Mouse (Mus musculus): ENCODE measurements around the gene Eps8l2. TPM values are rescaled to one million over a fixed set of nuclear protein-coding genes. Genes with fewer than 3 reads are reported as not detected.

The Eps8l2 gene
- total RNA-seq, 2 experiments from 2014 or later: 2.7 to 3.0 TPM

DNA sequence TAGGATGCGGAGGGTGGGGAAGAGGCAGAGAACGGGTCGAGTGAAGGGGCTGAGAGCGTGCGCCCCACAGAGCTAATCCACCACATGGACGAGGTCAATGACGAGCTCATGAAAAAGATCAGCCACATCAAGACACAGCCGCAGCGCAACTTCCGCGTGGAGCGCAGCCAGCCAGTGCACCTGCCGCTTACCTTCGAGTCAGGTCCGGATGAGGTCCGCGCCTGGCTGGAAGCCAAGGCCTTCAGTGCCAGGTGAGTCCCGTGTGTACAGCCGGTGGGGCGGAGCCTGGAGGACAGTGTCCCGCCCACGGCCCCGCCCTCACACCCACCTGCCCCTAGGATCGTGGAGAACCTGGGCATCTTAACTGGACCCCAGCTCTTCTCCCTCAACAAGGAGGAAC lies 22.8 kb downstream of the Eps8l2 start:
- DNase-seq: no peak
- intact Hi-C loops (cut with DNase I): loop anchor here (5.0 to 10.0 kb wide), 3 partner anchors 134 to 517 kb away; partner anchors contain the start of genes Odf3, Phrf1 and Scgb1c1

DNA sequence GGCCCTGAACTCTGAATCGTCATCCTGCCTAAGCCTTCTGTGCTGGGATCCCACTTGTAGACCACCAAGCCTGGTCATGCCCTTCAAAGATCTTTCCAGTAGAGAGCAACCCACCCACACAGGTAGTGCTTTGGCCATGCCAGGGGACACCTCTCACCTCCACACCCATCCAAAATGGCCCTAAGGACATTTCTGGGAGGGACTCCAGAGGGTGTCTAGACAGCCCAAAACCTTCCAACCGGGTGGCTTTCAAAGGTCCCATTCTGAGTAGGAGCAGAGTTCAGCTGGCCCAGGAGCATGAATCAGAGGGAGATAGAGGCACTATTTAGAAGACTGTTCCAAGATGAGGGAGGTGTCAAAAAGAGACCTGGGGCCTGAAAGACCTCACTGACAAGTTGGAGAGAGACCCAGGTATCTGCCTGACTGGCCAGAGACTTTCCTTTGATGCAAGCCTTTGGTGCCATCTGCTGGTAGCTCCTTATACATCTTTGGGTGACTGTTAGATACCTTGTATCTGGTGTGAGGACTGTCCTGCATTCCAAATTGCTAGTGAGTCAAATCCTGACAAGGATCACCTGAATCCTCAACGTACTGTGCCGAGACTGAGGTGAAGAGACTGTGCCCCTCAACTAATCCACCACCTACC lies 24.5 kb downstream of the Eps8l2 start:
- peak; percentile 66 to 82 for DNase-seq
- intact Hi-C loops (cut with DNase I): loop anchor here (2.0 to 10.0 kb wide), 4 partner anchors 98 to 518 kb away; partner anchors contain the start of genes Odf3, Phrf1 and Scgb1c1

DNA sequence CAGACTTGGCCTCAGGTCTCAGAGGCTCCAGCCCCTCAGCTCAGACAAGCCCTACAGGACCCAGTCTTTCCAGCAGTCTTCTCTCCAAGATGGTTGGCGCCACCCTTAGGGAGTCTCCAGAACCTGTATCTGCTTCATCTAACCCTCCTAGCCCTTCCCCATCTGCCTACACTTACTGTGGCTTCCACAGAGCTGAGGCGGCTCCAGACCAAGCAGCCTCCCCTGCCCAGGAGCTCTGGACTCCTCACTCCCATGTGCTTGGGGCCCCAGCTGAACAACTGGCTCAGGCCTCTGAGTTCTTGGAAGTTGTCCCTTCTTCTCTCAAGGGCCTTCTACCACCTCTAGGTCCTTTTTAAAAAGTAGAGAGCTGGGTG lies 25.1 kb downstream of the Eps8l2 start:
- intact Hi-C loops (cut with DNase I): loop anchor here (2.0 to 10.0 kb wide), 4 partner anchors 99 to 519 kb away; partner anchors contain the start of genes Odf3, Phrf1 and Scgb1c1
- DNase-seq: no peak

DNA sequence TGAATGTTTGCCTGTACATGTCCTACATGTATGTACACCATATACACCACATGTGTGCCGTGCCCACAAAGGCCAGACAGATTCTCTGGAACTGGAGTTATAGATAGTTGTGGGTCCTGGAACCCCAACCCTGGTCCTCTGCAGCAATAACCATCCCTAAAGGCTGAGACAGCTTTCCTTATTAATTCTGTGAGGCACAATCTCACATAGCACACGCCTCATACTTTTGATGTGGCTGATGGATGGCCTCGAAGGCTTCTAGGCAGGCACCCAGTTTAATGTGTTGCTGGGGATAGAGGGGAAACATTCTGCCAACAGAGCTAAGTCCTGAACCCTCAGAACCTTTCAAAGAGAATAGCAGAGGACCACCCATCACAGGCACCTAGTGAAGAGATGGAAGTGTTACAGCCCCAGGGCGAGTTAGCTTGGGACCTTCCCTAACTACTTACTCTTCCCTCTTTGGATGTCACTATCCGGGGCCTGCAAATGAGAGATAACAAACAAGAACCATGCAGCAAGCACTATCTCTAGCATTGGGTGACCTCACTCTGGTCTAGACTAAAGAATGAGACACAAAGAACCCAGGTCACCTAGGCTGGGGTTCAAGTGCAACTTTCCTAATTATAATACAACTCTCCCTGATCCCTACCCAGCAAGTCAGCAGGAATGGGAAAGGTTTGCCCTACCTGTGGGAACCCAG lies 25.8 kb downstream of the Eps8l2 start:
- no peak for DNase-seq
- intact Hi-C loops (cut with DNase I): loop anchor here (5.0 to 10.0 kb wide), 3 partner anchors 137 to 520 kb away; partner anchors contain the start of genes Odf3, Phrf1 and Scgb1c1

DNA sequence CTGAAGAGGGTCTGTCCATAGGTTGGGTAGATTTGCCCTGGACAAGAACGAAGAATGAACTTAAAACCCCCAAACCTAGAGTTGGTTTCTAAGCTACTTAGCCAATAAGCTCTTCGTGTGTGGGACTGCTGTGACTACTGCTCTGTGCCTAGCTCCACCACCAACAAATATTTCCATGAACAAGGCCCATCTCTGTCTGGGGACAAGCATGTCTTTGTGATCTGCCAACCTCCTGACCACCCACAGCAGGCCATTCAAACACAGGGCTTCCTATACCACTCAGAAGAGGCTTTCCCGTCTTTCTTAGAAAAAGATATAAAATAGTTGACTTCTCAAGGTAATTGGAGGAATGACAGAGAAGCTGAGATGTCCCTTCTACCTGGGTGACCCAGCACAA lies 26.4 kb downstream of the Eps8l2 start:
- no peak for DNase-seq
- intact Hi-C loops (cut with DNase I): loop anchor here (10.0 kb wide), 2 partner anchors 270 to 520 kb away; partner anchors contain the start of genes Odf3 and Scgb1c1

DNA sequence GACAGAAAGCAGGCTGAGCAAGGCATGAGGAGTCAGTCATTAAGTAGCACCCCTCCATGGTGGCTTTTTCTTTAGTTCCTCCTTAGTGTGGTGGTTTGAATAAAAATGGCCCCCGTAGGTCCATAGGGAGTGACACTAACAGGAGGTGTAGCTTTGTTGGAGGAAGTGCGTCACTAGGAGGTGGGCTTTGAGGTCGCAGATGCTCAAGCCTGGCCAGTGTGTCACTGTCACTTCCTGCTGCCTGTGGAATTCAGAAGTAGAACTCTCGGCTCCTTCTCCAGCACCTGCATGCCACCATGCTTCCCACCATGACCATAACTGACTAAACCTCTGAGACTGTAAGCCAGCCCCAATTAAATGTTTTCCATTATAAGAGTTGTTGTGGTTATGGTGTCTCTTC lies 28.7 kb downstream of the Eps8l2 start:
- DNase-seq: no peak
- intact Hi-C loops (cut with DNase I): loop anchor here (10.0 kb wide), 2 partner anchors 273 to 523 kb away; partner anchors contain the start of genes Odf3 and Scgb1c1

DNA sequence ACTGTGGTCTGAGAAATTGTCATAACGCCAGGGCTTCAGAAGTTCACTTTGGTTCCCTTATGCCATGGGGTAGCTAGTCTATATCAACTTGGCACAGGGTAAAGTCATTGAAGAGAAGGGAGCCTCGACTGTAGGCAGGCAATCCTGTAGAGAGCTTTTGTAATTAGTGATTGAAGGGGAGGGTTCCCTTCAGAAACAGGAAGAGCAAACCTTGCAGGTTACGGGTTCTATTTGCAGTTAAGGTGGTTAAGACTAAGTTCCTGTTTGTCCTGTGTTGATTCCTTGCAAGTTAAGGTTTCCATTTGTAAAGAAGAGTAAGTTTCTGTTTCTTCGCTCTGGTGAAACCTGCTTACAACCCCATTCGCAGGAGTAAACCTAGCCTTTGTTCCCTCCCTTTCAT lies 31.2 kb downstream of the Eps8l2 start:
- intact Hi-C loops (cut with DNase I): loop anchor here (10.0 kb wide), 2 partner anchors 275 to 525 kb away; partner anchors contain the start of genes Odf3 and Scgb1c1
- DNase-seq: no peak

DNA sequence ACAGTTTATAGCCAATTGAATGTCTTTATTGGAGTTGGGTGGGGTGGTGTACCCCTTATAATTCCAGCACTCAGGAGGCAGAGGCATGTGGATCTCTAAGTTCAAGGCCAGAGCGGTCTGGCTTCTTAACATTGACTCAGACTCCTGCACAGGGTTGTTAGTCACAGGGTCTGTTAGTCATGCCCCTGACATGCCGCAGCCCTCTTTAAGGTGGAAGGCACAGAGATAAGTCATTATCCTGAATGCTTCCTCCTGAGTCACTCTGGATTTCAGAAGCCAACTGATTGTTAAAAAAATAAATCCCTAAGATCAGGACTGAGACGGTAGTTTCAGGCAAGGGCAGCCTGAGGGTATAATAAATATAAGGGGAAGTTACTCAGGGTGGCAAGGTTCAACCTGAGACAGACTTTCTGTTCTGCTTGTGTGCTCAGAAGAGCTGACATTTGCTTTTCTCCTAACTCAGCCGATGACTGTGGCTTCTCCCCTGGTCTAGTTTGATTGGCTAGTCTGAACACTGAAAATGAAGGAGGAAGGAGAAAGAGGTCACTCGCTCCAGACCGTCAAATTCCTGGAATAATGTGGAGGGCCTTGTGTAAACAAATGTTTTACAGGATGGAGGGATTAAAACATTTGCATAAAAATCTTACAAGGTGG lies 33.4 kb downstream of the Eps8l2 start:
- DNase-seq: no peak
- intact Hi-C loops (cut with DNase I): no loop called here

DNA sequence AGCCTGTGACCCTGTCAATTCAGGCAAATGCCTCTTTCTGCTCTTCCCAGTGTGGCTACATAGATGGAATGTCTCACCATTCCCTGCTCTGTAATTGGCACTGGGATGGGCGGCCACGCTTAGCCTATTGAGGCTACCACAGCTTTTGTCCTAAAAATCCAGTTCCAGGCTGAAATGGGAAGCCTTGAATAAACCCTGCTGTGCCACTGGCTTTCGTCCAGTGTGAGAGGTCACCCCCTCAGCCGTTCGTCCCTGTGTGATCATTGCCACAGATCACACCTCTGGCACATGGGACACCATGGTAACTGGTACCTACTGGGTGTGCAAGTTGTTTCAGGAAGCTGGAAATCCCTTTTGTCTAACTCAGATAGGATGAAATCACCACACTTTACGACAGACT lies 34.9 kb downstream of the Eps8l2 start:
- intact Hi-C loops (cut with DNase I): no loop called here
- no peak for DNase-seq

DNA sequence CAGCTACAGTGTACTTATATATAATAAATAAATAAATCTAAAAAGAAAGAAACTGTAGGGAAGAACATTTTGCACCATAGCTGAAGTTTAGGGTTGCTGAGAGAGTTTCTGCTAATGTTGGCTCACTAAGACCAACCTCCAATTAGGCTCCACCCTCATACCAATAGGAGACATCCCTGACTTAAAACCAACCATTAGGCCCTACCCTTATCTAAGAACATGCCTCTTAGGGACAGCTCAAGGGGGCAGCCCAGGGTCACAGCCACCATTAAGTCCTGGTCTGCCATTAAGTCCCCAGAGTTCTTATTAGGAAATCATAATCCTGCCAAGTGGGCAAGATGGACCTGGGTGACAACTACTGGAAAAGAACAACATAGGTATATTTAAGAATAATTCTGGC lies 35.7 kb downstream of the Eps8l2 start:
- intact Hi-C loops (cut with DNase I): no loop called here
- DNase-seq: no peak

DNA sequence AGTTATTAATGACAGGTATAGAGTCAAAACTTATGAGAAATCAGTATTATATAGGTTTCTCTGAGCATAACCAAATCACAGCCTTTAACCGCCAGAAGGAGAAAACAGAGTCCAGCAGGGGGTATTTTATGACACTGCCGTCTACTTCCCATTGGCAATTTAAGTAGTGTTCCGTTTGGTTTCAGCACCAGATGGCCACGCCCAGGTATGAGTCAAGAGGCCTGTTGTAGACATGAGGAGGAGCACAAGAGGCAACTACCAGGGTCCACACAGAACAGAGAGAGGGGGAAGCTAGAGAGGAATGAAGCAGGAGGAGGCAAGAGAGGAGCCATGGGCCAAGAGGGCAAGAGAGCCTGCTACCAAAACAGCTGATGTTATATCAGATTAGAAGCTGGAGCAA lies 40.9 kb downstream of the Eps8l2 start:
- intact Hi-C loops (cut with DNase I): no loop called here

DNA sequence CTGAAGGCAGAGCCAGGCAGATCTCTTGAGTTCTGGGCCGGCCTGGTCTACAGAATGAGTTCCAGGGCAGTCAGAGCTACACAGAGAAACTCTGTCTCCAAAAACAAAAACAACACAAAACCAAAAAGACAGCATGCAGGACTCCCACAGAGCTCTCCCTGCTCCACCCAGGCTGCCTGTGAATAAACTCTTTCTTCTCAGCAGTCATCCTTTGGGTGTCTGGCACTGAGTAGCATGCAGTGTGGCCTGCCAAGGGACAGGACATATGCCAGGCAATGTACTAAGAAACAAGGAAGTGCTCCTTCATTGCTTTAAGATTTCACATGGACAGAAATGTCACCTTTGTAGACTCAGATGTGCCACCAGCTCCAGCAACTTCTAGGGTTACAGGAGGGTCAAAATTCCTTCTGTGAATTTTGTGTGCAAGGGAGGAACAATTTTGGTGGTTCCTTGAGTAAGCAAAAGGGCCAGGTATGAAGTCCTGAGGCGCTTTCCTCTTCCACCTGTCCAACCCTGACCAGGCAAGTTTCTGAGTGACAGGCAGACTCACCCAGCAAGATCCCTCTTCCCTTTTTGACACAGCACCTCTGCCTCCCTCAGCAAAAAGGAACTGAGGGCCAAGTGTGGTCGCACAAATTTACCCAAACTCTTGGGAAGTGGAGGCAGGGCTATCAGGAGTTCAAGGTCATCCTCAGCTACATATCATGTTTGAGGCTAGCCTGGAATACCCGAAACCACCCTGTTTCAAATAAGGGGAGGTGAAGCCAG lies 42.6 kb downstream of the Eps8l2 start:
- intact Hi-C loops (cut with DNase I): no loop called here

More for the DNA sequence above, 40.9 kb downstream of the Eps8l2 start:
- DNase-seq: no peak

DNA sequence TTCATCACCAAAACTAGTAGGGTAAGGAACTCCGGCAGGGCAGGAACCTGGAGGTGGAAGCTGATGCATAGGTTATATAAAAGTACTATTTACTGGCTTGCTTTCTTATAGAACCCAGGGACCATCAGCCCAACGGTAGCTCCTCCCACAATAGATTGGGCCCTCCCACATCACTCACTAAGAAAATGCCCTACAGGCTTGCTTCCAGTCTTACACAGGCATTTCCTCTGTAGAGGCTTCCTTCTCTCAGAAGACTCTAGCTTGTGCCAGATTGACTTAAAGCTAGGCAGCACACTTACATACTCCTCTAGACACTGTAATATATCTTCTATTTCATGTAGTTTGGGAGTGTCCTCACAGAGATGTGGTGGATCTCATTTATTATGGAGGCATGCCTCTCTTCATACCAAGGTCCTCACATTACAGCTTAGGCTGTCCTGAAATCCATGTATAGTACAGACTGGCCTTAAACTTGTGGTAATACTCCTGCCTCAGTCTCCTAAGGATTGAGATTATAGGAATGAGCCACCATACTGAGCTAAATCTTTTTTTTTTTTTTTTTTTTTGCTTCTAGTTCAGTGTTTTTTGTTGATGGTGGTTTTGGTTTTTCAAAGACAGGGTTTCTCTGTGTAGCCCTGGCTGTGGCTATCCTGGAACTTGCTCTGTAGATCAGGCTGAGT lies 49.3 kb downstream of the Eps8l2 start:
- DNase-seq: no peak
- intact Hi-C loops (cut with DNase I): no loop called here

More for the DNA sequence above, 42.6 kb downstream of the Eps8l2 start:
- DNase-seq: no peak

DNA sequence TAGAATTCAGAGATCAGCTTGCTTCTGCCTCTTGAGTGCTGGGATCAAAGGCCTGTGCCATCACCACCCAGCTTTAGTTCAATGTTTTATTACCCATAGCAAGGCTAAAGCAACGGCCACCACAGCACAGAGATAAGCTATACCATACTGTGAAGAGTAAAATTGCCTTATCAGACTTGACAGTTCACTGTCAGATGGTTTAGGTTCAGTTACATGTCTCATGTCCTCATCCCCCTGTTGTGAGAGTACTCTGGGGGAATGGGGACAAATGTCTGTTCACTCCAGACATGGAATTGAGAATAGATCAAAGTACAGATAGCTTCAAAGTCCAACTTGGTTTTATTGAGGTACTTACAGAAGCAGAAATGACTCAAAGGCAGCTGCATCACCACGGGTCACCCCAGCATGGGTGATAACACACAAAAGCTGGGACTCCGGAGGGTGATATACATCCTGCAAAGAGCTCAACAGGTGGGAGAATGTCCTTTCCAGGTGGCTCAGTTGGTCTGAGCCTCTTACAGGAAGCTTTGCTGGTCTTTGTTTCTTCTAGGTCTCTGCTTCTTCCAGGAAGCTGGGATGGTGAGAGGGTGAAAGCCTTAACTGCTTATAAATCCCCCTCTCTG lies 49.9 kb downstream of the Eps8l2 start:
- intact Hi-C loops (cut with DNase I): no loop called here
- no peak for DNase-seq

DNA sequence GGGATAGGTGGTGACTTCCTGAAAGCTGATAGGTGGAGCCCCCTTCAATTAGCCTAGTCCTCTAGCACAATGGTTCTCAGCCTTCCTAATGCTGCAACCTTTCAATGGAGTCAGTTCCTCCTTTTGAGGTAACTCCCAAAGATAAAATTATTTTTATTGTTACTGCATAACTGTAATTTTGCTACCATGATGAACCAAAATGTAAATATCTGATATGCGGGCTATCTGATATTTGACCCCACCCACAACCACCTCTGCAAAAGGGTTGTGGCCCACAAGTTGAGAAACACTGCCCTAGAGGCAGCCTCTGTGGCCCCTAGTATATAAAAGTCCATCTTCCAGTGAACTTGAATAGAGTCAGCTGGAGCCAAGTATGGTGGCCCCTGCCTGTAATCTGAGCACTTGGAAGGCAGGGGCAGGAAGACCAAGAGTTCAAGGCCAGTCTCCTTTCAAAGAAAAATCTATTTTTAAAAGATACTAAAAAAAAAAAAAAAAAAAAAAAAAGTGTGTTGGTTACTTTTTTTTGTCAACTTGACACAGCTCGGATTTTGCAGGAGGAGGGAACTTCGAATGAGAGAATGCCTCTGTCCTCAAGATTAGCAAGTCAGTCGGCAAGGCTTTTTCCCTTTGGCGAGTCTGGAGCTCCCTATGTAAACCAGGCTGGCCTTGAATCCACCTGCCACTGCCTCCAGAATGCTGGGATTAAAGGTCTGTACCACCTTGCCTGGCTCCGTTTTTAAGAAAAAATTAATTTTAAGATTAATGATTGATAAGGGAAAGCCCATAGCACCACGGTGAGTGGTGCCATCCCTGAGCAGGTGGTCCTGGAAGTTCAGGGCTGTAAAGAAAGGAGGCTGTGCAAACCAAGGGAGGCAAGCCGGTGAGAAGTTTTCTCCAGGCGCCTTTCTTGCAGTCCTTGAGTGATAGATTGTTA lies 51.9 kb downstream of the Eps8l2 start:
- no peak for DNase-seq
- intact Hi-C loops (cut with DNase I): no loop called here

DNA sequence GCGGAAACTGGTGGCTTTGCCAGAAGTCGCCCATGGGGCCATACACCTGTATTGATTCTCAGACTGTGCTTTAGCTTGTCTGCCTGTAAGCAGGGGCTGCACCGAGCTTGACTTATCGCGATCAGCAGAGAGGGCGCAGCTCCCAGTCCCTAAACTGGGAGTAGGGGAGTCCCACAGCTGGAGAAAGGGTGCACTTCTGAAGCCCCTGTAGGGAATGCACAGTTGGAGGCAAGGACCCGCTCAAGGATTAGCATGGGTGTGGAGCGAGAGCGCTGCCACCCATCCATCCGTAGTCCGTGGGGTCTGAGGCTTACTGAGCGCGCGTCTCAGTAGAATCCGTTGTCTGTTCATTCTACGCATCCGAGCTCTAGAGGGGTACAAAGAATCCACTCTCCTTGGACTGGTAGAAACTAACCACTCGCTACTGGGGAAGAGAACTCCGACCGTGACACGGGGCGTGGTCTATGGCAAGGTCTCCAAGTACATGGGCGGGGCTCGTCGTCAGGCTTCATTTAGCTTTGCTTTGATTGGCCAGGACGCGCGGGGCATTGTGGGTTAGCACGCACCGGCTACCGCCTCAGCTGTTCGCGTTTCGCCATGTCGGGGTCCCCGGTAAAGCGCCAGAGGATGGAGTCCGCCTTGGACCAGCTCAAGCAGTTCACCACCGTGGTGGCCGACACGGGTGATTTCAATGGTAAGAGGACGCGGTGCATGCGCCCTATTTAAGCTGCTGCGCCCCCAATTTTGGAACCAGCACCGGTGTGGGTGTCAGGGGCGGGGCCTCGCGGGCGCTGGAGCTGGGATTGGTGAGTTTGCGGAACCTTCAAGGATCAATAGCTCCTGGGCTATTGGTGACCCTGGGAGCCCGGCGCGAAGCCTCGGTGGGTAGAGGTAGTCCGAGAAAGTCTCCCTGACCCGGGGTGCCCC lies 53.2 kb downstream of the Eps8l2 start, which contains the start of gene Taldo1:
Gene Taldo1, plus strand, starts transcription at position 575 of the 927 bp plus-strand sequence.
- intact Hi-C loops (cut with DNase I): no loop called here
- peak; percentile 94 to 96 for DNase-seq

All from heart, postnatal 14 days (tissue).